Mouse (Mus musculus): Measurements from ENCODE around the gene Drd1.

Drd1 gene

GRCm38 (mm10) chr13:54055448-54055861, at the start of gene Drd1:
Drd1 (minus strand) TSS chr13:54055705.
- no peak for DNase-seq (ENCODE audit: low read depth, low spot score)

DNA sequence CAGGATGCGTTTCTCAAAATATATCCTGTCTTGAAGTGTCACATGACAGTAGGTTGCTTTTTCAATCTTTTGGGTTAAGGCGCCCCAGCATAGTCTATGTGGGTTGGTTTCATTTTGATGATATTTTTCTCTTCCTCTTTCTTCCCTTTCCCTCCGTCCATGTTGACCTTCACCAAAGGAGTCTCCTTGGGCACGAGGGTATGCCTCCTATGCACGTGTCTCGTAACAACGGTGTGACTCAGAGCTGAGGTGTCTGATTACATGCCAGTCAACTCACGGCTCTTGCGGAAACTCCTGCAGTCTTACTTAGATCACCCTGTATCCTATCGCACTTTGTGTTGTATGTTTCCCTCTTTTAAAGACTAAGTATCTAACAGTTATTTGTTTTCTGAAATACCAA, 48.4 kb upstream of the Drd1 start:
- no peak for DNase-seq (ENCODE audit: low read depth, low spot score)

- no peak for DNase-seq (ENCODE audit: low read depth, low spot score)
Observed at GRCm38 (mm10) chr13:54103271-54103670, 47.8 kb upstream of the Drd1 start.

GRCm38 (mm10) chr13:54102061-54102460, 46.6 kb upstream of the Drd1 start:
- no peak for DNase-seq (ENCODE audit: low read depth, low spot score)

DNA sequence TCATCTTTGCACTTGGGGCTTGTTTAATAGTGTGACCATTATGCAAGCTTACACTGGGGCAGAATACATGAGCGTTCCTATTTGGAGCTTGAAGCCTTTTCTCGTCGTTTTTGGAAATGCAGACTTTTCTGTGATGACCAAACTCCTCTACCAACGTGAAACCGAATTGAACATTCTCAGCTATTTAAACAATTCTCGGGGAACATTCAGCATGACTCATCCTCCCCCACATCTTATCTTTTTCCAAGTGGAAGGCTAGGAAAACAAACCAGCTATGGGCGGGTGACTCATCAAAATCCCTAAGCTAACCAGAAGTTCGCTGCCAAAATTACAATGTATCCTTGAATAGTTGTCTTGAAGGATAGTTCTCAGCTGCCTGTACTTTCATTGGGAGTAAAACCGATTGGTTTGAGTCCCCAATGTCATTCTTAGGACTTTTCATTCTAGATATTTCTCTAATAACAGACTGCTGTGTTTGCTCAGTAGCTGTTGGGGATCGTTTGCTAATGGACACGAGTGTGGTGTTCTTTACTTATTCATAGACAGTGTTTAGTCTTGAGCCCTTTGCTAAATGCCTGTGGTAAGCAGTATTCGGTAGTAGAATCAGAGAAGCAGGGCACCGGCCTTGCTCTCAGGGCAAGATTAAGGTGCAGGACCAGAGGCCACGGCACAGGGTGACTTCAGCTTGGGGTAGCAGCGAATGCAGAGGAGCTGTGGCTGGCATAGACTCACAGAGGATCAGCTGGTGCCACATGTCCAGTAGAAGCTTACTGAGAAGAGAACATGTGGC, 45.7 kb upstream of the Drd1 start:
- no peak for DNase-seq (ENCODE audit: low read depth, low spot score)

GRCm38 (mm10) chr13:54097797-54098196, 42.3 kb upstream of the Drd1 start:
- no peak for DNase-seq (ENCODE audit: low read depth, low spot score)

- no peak for DNase-seq (ENCODE audit: low read depth, low spot score)
Observed at GRCm38 (mm10) chr13:54097227-54097626, 41.7 kb upstream of the Drd1 start.

DNA sequence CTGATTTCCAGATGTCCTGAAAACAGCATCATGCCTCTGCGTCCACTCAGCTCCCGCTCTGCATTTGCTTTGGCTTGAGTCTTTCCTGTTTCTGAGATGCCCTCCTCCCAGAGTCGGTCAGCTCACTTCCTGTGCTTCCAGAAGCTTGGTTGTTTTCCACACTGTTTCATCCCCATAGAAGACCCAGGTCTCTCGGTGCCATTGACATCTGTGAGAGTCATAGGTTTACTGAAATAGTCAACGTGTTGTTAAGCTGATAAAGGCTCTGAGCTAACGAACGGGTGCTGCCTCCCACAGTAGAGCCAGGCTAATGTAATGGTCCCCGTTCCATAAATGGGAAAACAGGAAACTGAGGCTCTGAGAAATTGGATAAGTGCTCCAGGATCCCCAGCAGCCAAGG, 40.2 kb upstream of the Drd1 start:
- no peak for DNase-seq (ENCODE audit: low read depth, low spot score)

GRCm38 (mm10) chr13:54094963-54095362, 39.5 kb upstream of the Drd1 start:
- no peak for DNase-seq (ENCODE audit: low read depth, low spot score)

GRCm38 (mm10) chr13:54094349-54094748, 38.8 kb upstream of the Drd1 start:
- no peak for DNase-seq (ENCODE audit: low read depth, low spot score)

DNA sequence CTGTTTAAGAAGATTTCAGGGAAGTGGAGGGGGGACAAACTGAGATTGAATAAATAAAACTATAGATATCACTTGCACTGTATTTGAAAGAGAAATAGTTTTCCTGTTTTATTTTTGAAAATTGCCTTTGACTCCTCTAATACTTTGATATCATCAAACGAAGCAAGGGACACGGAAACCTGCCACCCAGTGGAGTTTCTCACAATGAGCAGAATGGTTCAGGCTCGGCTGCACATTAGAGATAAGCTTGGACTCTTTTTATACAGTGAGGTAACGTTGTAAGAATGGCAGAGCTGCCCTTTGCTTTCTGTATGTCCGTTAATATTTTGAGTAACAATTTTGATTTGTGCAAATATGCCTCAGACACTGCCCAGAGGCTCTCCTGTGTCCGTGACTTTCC, 36.2 kb upstream of the Drd1 start:
- no peak for DNase-seq (ENCODE audit: low read depth, low spot score)

- DNase-seq (ENCODE audit: low read depth, low spot score): no peak
Observed at GRCm38 (mm10) chr13:54085266-54085665, 29.8 kb upstream of the Drd1 start.

GRCm38 (mm10) chr13:54084826-54085225, 29.3 kb upstream of the Drd1 start:
- DNase-seq (ENCODE audit: low read depth, low spot score): no peak

GRCm38 (mm10) chr13:54084178-54084577, 28.7 kb upstream of the Drd1 start:
- DNase-seq (ENCODE audit: low read depth, low spot score): no peak

DNA sequence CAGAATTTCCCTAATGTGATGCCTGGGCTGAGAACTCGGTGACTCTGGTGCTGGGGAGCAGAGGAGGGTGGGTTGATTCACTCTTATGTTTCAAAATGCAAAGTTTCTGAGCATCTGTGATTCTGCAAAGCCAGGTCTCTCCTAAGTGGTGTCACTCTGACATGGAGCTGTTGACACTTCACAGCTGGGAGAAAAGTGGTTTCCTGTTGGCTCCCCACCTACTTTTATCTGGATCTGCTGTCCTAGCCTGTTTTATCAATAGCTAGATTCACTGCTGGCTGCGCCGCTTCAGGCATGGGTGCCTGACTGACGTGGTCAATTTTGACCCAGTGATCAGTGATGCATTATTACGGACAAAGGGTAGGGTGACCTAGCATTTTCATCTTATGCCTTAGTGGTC, 27.4 kb upstream of the Drd1 start:
- DNase-seq (ENCODE audit: low read depth, low spot score): no peak

DNA sequence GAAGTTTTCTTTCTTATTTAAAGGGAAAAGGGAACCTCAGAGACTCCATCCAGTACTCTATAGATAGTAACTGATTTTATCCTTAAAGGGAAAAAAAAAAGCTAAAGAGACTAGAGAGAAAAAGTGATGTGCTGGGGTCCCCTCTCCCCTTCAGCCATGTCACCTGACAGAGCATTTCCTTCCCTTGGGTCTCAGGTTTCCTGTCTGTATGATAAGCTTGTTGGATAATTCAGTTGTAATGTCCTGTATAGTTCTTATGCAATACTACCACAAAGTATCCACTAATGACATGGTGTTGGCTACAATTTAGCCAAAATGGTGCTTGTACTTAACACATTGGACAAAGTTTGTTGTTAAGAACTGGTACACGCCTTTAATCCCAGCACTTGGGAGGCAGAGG, 25.3 kb upstream of the Drd1 start:
- DNase-seq (ENCODE audit: low read depth, low spot score): no peak

DNA sequence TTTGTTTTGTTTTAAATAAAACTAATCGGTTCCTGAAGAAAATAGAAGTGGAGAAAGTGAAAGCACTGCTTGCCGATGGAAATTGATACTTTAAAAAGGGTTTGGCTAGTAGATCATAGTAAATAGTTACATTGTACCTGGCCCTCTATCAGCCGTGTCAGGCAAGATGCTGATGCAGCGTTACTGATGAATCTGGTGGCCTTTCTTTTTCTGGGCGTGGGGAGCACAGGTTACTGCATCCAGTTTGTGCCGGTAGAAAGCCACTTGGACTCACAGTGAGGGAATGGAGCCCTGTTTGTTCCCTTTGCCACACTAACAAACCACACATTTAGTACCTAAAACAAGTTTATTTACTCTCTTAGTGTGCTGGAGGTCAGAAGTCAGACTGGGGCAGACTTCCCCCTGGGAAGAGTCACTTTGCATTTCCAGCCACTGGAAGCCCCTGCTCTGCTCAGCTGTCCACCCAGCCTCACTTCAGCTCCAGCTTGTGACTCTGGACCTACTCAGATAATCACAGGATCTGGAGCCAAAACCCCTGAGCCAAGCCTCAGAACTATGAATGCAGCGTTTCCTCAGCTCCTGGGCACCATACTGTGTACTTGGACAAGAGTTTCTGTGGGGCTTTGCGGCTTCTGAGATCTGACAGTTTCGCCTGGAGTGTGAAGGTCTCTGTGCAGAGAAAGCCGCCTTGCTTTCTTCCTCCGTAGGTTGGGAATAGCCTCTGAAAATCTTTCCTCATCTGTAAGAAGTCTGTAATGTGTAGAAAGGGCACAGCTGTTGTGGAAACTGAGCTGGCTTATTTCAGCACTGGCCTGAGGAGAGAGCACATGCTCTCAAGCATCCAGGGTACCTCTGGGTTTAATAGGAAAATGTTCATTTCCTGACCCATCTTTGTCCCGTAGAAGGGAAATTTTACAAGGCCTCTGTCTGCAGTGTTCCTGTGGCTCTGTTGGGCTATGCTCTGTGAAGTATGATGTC, 24.6 kb upstream of the Drd1 start:
- no peak for DNase-seq (ENCODE audit: low read depth, low spot score)

- no peak for DNase-seq (ENCODE audit: low read depth, low spot score)
Observed at GRCm38 (mm10) chr13:54077470-54078174, 22.1 kb upstream of the Drd1 start.

- DNase-seq (ENCODE audit: low read depth, low spot score): no peak
Observed at GRCm38 (mm10) chr13:54076762-54077460, 21.4 kb upstream of the Drd1 start.

DNA sequence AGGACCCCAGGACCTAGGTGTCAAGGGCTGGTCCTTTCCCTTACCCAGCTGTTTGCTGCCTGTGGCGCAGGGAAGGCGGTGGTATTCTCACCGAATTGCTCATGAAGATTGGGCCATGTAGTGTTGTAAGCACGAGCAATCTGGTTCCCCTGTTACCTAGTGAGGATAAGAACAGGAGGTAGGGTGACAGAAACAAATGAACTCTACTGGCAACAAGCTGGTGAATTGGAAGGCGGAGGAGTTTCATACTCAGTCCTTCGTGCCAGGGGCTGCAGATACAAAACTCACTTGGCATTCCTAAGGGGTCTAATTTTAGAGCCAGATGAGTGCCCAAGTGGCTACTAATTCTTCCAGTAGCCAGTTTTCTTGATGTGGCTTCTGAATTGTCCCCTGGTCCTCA, 20.5 kb upstream of the Drd1 start:
- no peak for DNase-seq (ENCODE audit: low read depth, low spot score)

DNA sequence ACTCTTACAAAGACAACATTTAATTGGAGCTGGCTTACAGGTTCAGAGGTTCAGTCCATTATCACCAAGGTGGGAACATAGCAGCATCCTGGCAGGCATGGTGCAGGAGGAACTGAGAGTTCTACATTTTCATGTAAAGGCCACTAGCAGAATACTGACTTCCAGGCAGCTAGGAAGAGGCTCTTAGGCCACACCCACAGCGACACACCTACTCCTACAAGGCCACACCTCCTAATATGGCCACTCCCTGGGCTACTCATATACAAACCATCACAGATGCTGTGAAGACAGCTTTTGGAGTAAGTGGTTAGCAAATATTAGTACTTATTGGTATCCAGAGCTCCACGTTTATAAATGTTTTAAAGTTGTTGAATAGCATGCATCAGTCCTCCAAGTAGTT, 19.9 kb upstream of the Drd1 start:
- DNase-seq (ENCODE audit: low read depth, low spot score): no peak
